Mouse (Mus musculus): ENCODE measurements around the gene Fgf2. TPM values are rescaled to one million over a fixed set of nuclear protein-coding genes. Genes with fewer than 3 reads are reported as not detected.

The Fgf2 gene
- polyA plus RNA-seq, 1 experiment from 2014 or later = 2.3 TPM

- H3K4me1 ChIP-seq = no peaks in the 10 kb centered on the region
- H3K27ac ChIP-seq = no peak overlapping the region
- H3K4me3 ChIP-seq (replicated peaks) = no peak overlapping the region
- H3K9ac ChIP-seq = no peak overlapping the region
- no peaks in the 10 kb centered on the region for H3K27me3 ChIP-seq
- 89% methylated on average over 5 of the region's 5 CpGs for WGBS
- no peaks in the 10 kb centered on the region for H3K36me3 ChIP-seq
- H3K4me2 ChIP-seq = no peak overlapping the region
- ATAC-seq (replicated peaks; ENCODE audit: low FRiP score) = no peak
- no peaks in the 10 kb centered on the region for H3K9me3 ChIP-seq (replicated peaks)
These were observed 48.9 kb downstream of the Fgf2 start for GRCm38 (mm10) chr3:37396930-37397608.

DNA sequence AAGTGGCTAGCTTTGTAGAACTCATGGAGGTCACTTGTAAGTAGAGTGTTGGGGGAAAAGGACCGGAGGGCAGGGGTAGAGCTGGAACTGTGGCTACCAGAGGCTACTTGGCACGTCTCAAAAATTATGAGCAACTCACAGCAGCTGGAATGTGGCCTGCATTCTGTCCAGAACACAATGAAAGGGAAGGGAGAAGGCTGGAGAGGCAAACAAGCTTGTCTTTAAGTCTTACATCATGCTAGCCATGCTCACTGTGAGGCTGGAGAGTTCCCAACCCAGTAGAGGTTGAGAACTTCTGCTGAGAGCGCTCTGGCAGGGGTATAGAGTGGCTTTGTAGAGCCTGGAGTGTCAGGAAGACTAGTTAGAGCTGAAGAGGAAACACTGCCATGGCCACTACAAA is 49.5 kb downstream of the Fgf2 start:
- 85% methylated on average over 3 of the region's 3 CpGs for WGBS
- Histone ChIP-seq H3K27me3 (no peaks in the 10 kb centered on the region), H3K36me3 (no peaks in the 10 kb centered on the region), H3K4me2 (no peak overlapping the region), H3K9me3 (replicated peaks) (no peaks in the 10 kb centered on the region), H3K27ac (no peak overlapping the region), H3K4me1 (no peaks in the 10 kb centered on the region), H3K9ac (no peak overlapping the region), H3K4me3 (replicated peaks) (no peak overlapping the region)
- no peak for ATAC-seq (replicated peaks; ENCODE audit: low FRiP score)

GRCm38 (mm10) chr3:37398661-37399395 is 50.7 kb downstream of the Fgf2 start:
- H3K9me3 ChIP-seq (replicated peaks) = no peaks in the 10 kb centered on the region
- H3K4me1 ChIP-seq = no peaks in the 10 kb centered on the region
- 74% methylated on average over 7 of the region's 7 CpGs for WGBS
- H3K27ac ChIP-seq = no peak overlapping the region
- no peak for ATAC-seq (replicated peaks; ENCODE audit: low FRiP score)
- H3K4me2 ChIP-seq = no peak overlapping the region
- H3K27me3 ChIP-seq = no peaks in the 10 kb centered on the region
- H3K9ac ChIP-seq = no peak overlapping the region
- H3K36me3 ChIP-seq = no peaks in the 10 kb centered on the region
- H3K4me3 ChIP-seq (replicated peaks) = no peak overlapping the region

DNA sequence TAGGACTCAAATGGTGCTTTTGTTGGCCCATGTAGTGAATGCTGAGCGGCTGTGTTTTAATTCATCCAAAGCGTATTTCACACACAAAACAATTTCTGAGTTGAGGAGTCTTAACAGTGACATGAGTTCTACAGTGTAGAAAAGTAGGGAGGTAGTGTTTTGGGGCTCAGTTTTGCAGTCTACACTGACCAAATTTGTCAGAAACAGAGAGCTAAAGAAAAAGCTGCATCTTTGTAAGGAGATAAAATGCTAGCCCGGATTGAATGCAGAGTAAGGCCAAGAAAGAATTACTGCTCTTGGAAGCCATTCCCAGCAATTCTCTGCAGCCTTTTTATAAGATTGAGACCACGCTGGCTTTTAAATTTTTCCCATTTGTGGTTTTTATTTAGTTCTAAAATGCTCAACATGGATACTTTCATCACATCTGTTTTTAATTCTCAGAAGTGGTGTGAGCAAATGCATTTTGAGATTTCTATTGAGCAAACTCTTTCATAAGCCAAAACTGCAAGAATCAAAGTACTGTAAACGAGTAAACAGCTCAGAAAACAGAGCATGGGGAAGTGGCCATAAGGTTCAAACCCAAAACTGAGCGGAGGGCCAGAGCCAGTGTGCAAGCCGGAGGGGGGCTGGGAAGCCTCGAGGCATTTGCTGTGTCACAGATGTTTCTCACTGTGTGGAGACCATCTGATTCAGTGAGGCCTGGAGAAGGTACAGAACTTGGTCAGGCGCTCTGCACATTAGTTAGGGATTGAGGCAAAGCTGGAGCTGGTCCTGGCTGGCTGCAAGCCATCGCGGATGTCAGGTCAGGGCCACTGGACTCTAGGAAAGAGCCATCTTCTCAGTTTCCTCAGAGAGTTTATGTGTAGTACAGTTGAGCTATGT is 53.8 kb downstream of the Fgf2 start:
- H3K4me1 ChIP-seq = no peaks in the 10 kb centered on the region
- H3K4me2 ChIP-seq = no peak overlapping the region
- H3K9ac ChIP-seq = no peak overlapping the region
- H3K9me3 ChIP-seq (replicated peaks) = no peaks in the 10 kb centered on the region
- no peak overlapping the region for H3K4me3 ChIP-seq (replicated peaks)
- H3K27ac ChIP-seq = peak overlapping the region; percentile 19; the same call in 1 of the 2 replicates
- no peak for ATAC-seq (replicated peaks; ENCODE audit: low FRiP score)
- no peaks in the 10 kb centered on the region for H3K27me3 ChIP-seq
- peaks cover 5% of the 10 kb centered on the region for H3K36me3 ChIP-seq
- 74% methylated on average over 11 of the region's 11 CpGs for WGBS

- no peak for ATAC-seq (replicated peaks; ENCODE audit: low FRiP score)
These were observed 59.5 kb downstream of the Fgf2 start for GRCm38 (mm10) chr3:37407598-37407997.

DNA sequence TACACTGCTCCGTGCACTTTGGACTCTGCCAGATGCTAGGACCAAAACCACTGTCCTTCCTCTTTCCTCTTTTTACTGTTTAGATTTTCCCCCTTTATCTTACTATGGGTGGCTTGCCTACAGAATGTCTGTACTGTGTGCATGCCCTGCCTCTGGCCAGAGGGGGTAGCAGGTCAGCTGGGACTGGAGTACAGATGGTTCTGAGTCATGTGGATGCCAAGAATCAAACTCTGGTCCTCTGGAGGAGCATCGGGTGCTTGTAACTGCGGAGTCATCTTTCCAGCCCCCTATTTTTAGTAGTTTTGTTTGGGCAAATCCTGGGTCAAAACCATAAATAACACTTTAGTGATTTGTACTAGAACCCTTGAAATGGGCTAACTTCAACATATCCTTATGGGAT is 65.3 kb downstream of the Fgf2 start:
- no peak overlapping the region for H3K4me3 ChIP-seq (replicated peaks)
- no peak overlapping the region for H3K9ac ChIP-seq
- no peaks in the 10 kb centered on the region for H3K27me3 ChIP-seq
- no peaks in the 10 kb centered on the region for H3K9me3 ChIP-seq (replicated peaks)
- WGBS = 83% methylated on average over 3 of the region's 3 CpGs
- no peak overlapping the region for H3K4me2 ChIP-seq
- 0 out of 2 replicates have a peak, but pooled peaks cover 3% of the 10 kb centered on the region for H3K36me3 ChIP-seq
- no peak overlapping the region for H3K27ac ChIP-seq
- H3K4me1 ChIP-seq = peaks cover 4% of the 10 kb centered on the region; the same call in 1 of the 2 replicates
- no peak for ATAC-seq (replicated peaks; ENCODE audit: low FRiP score)

More at GRCm38 (mm10) chr3:37407598-37407997, 59.5 kb downstream of the Fgf2 start:
- no peak overlapping the region for H3K27ac ChIP-seq
- H3K36me3 ChIP-seq = peaks cover 8% of the 10 kb centered on the region
- no peak overlapping the region for H3K4me2 ChIP-seq
- H3K9me3 ChIP-seq (replicated peaks) = no peaks in the 10 kb centered on the region
- H3K9ac ChIP-seq = no peak overlapping the region
- no peak overlapping the region for H3K4me3 ChIP-seq (replicated peaks)
- H3K27me3 ChIP-seq = no peaks in the 10 kb centered on the region
- no peaks in the 10 kb centered on the region for H3K4me1 ChIP-seq

- 53% methylated on average over 14 of the region's 14 CpGs for WGBS
- H3K9ac ChIP-seq = no peak overlapping the region
- 0 out of 2 replicates have a peak, but pooled peaks cover 3% of the 10 kb centered on the region for H3K36me3 ChIP-seq
- H3K27ac ChIP-seq = no peak overlapping the region
- no peak overlapping the region for H3K4me2 ChIP-seq
- H3K27me3 ChIP-seq = no peaks in the 10 kb centered on the region
- peaks cover 9% of the 10 kb centered on the region; the same call in 1 of the 2 replicates for H3K4me1 ChIP-seq
- ATAC-seq (replicated peaks; ENCODE audit: low FRiP score) = no peak
- no peaks in the 10 kb centered on the region for H3K9me3 ChIP-seq (replicated peaks)
- H3K4me3 ChIP-seq (replicated peaks) = no peak overlapping the region
These were observed 66.3 kb downstream of the Fgf2 start for GRCm38 (mm10) chr3:37414413-37414960.

DNA sequence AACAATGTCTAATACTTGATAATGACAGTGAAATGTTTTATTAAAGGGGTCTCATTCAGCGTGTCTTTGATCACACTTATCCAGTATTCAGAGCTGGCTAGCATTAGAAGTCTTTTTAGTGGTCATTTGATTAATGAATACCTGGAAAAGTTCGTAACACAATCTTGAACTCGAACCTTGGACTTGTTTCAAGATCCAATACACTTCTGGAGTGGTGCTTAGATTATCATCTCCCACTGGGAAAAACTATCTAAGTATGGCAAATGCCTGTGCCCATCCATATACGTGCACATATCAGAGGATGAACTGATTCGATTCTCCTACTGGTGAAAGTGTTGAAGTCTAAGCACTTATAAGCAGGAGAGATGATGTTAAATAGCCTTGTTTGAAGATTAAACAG is 70.2 kb downstream of the Fgf2 start:
- Histone ChIP-seq H3K4me3 (replicated peaks) (peak overlapping the region; percentile 89), H3K36me3 (0 out of 2 replicates have a peak, but pooled peaks cover under 1% of the 10 kb centered on the region), H3K9ac (peak overlapping the region; percentile 82; the same call in 1 of the 2 replicates), H3K4me2 (peak overlapping the region; percentile 79), H3K4me1 (peaks cover 19% of the 10 kb centered on the region), H3K9me3 (replicated peaks) (no peaks in the 10 kb centered on the region), H3K27ac (no peak overlapping the region), H3K27me3 (no peaks in the 10 kb centered on the region)
- no peak for ATAC-seq (replicated peaks; ENCODE audit: low FRiP score)
- 71% methylated on average over 5 of the region's 5 CpGs for WGBS

DNA sequence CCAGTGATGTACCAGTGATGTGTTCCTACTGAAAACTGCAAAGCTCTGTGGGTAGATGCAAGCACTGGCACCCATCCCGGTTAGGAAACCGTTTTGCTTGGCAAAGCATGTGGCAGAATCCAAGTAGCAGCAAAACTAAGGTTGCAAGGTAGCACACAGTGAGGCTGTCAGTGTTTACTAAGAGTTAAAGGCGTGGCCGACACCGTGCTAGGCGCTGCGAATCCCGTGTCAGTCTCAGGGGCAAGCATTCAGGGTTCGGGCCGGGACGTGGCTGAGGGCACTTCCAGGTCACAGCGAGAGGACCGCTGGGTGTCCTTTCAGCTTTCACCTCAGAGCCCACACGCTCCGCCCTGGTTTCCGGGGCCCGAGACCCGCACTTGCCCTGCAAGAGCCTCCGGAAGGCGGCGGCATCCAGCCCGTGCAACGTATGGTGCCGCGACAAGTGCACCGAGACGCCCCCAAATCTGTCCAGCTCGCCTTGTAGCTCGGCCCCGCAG is 70.9 kb downstream of the Fgf2 start:
- H3K36me3 ChIP-seq = 0 out of 2 replicates have a peak, but pooled peaks cover 4% of the 10 kb centered on the region
- no peak; the same call in 1 of the 2 replicates for ATAC-seq (replicated peaks; ENCODE audit: low FRiP score)
- H3K27me3 ChIP-seq = no peaks in the 10 kb centered on the region
- H3K4me2 ChIP-seq = peak overlapping the region; percentile 79
- peaks cover 19% of the 10 kb centered on the region for H3K4me1 ChIP-seq
- WGBS = 0% methylated on average over 30 of the region's 30 CpGs
- no peaks in the 10 kb centered on the region for H3K9me3 ChIP-seq (replicated peaks)
- peak overlapping the region; percentile 82 for H3K9ac ChIP-seq
- H3K27ac ChIP-seq = peak overlapping the region; percentile 97
- H3K4me3 ChIP-seq (replicated peaks) = peak overlapping the region; percentile 89

GRCm38 (mm10) chr3:37419458-37419991 is 71.4 kb downstream of the Fgf2 start, which contains the start of gene Spata5:
Gene Spata5 (plus strand): TSS chr3:37419896.
- H3K4me1 ChIP-seq = peaks cover 19% of the 10 kb centered on the region
- peak; percentile 96 for ATAC-seq (replicated peaks; ENCODE audit: low FRiP score)
- H3K4me2 ChIP-seq = peak within 1 kb of the TSS; percentile 79
- H3K27ac ChIP-seq = peak within 1 kb of the TSS; percentile 97
- no peaks in the 10 kb centered on the region for H3K9me3 ChIP-seq (replicated peaks)
- H3K36me3 ChIP-seq = peaks cover 6% of the 10 kb centered on the region
- peak within 1 kb of the TSS; percentile 82 for H3K9ac ChIP-seq
- no peaks in the 10 kb centered on the region for H3K27me3 ChIP-seq
- peak within 1 kb of the TSS; percentile 89 for H3K4me3 ChIP-seq (replicated peaks)
- 1% methylated on average over 45 of the region's 50 CpGs for WGBS

DNA sequence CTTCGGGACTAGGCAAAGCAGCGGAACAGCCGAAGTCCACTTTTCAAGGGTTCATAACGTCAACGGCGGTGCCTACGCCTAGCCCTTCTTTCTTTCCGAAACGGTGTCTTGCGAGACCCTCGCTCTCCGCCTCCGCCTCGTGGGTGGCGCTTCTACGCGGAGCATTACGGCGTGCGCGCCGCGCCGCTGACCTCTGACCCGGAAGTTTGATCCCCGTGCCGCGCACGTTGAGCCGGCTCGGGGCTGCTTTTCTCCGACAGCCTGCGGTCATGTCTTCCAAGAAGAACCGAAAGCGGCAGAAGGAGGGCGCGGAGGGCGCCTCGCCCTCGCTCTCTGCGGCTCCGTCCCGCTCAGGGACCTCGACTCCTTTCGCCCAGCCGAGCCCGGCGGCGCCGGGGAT is 71.9 kb downstream of the Fgf2 start, which contains the start of gene Nudt6:
Nudt6 (minus strand) TSS at position 140 of the 400 bp plus-strand sequence.
- Histone ChIP-seq H3K4me1 (peaks cover 19% of the 10 kb centered on the region), H3K9ac (peak within 1 kb of the TSS; percentile 82), H3K36me3 (peaks cover 11% of the 10 kb centered on the region), H3K9me3 (replicated peaks) (no peaks in the 10 kb centered on the region), H3K27me3 (no peaks in the 10 kb centered on the region), H3K4me2 (peak within 1 kb of the TSS; percentile 79), H3K27ac (peak within 1 kb of the TSS; percentile 97), H3K4me3 (replicated peaks) (peak within 1 kb of the TSS; percentile 89)
- peak; percentile 89 for ATAC-seq (replicated peaks; ENCODE audit: low FRiP score)
- under 1% methylated on average over 49 of the region's 50 CpGs for WGBS

All from kidney, embryonic 15.5 days (tissue).